Mouse (Mus musculus) liver, postnatal 0 days (tissue): ENCODE measurements at regions not wholly inside any gene's neighbourhood (a gene's known extent, or its start where the extent isn't known, plus 50 kb on each side); places are given as distances from the start of the nearest gene placed in this dataset.

Experiments
- CTCF ChIP-seq: sonication (generic); IDR thresholded peaks from 2 replicates; pipeline ENCODE4 v1.5.1; 2016; ENCODE audit warnings: antibody characterized with exemption, low read depth
- EP300 ChIP-seq: IDR thresholded peaks from 2 replicates; pipeline ENCODE4 v1.6.1; 2016; ENCODE audit warnings: antibody characterized with exemption, low read depth, mild to moderate bottlenecking

GRCm38 (mm10) chr7:98784369-98784931 lies 50.5 kb upstream of the Wnt11 start:
- TF ChIP-seq CTCF (no peak), EP300 (no peak)
